Mouse (Mus musculus): ENCODE data around the gene B4galnt1. TPM values are rescaled to one million over a fixed set of nuclear protein-coding genes. Genes with fewer than 3 reads are reported as not detected.
A peak's percentile ranks its signal among the peaks of the same experiment; 100 is the strongest.
"Not testable (repeated sequence)": the region's sequence is repeated elsewhere in the genome, so short reads cannot be mapped to it uniquely, and the experiment has no call there.

The B4galnt1 gene
- 100 to 1,000 TPM; 111 to 116 TPM for total RNA-seq (2021)

GRCm38 (mm10) chr10:127164631-127165353, at the start of gene B4galnt1:
Gene B4galnt1 (plus strand): TSS chr10:127165225.
- intact Hi-C loops (cut with DNase I) = loop anchor here (1.0 to 5.0 kb wide), 2 partner anchors 41 to 87 kb away; partner anchors contain the start of gene Agap2
- DNase-seq (ENCODE audit: low spot score in 2 of 2) = peak; percentile 76 to 84

DNA sequence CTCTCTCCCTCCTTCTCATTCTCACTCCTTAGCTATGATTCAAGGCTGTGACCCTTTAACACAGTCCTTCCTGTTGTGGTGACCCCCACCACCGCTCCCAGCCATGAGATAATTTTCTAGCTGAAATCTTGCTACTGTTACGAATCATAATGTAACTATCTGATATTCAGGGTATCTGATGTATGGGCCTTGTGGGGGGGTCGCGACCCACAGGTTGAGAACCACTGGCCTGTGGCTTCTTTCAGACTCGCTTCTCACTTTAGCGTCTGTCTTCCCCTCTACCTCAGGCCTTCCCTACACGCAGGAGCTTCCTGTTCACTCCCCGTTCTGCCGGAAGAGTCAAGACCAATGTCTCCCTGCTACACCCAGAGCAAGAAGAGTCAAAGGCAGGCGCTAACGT, 46.6 kb upstream of the B4galnt1 start:
- DNase-seq (ENCODE audit: low spot score in 2 of 2) = no peak
- intact Hi-C loops (cut with DNase I) = no loop called here

GRCm38 (mm10) chr10:127119229-127119628, 45.8 kb upstream of the B4galnt1 start:
- no peak for DNase-seq (ENCODE audit: low spot score in 2 of 2)
- intact Hi-C loops (cut with DNase I) = no loop called here

- peak in 1 of 2 experiments; percentile 32 for DNase-seq (ENCODE audit: low spot score in 2 of 2)
- intact Hi-C loops (cut with DNase I) = no loop called here
These were observed 44.5 kb upstream of the B4galnt1 start for GRCm38 (mm10) chr10:127120301-127121065.

- DNase-seq (ENCODE audit: low spot score in 2 of 2) = peak; percentile 95 to 99
- intact Hi-C loops (cut with DNase I) = no loop called here
These were observed 44.0 kb upstream of the B4galnt1 start, which contains the start of gene Os9 for GRCm38 (mm10) chr10:127121066-127121477. Gene Os9 (minus strand): TSS chr10:127121131.

DNA sequence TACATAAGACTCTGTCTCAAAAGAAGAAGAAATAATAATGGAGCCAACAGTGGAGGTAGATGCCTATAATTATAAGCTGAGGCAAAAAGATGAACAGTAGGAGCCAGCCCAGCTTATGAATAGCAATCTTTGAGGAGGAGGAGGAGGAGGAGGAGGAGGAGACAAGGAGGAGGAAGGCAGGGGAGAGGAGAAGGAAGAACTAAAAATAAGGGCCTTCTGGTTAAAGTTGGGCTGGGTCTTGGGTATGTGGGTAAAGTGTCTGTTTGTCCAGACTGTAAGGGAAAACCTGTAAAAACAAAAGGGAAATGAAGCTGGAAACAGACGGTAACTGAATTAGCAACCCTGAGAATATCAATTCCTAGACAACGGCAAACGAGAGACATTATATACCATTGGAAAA, 43.0 kb upstream of the B4galnt1 start:
- intact Hi-C loops (cut with DNase I) = loop anchor here (2.0 kb wide), 1 partner anchor 105 kb away; no protein-coding TSS in a partner anchor
- peak in 1 of 2 experiments; percentile 20 for DNase-seq (ENCODE audit: low spot score in 2 of 2)

DNA sequence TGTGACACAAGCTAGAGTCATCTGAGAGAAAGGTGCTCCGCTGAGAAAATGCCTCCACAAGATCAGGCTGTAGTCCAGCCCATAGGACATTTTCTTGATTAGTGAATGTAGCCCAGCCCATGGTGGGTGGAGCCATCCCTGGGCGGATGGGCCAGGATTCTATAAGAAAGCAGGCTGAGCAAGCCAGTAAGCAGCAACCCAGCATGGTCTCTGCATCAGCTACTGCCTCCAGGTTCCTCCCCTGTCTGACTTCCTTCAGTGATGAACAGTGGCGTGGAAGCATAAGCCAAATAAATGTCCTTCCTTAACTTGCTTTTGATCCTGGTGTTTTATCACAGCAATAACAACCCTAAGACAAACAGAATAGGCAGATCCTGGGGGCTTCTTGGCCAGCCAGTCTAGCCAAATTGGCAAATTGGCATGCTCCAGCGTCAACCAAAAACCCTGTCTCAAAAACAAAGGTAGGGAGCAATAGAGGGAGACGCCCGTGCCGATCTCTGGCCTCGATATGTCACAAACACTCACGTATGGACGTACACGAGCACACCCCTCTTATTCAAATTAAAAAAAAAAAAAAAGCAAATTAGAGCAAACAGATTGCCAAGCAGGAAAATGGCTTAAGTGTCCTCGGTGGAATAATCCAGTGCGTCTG, 42.1 kb upstream of the B4galnt1 start:
- DNase-seq (ENCODE audit: low spot score in 2 of 2) = peak; percentile 48 to 79
- intact Hi-C loops (cut with DNase I) = loop anchor here (1.0 to 2.0 kb wide), 2 partner anchors 42 to 104 kb away; partner anchors contain the start of gene B4galnt1

GRCm38 (mm10) chr10:127123436-127123805, 41.6 kb upstream of the B4galnt1 start:
- intact Hi-C loops (cut with DNase I) = loop anchor here (1.0 to 2.0 kb wide), 2 partner anchors 42 to 103 kb away; partner anchors contain the start of gene B4galnt1
- DNase-seq (ENCODE audit: low spot score in 2 of 2) = peak; percentile 83 to 89

DNA sequence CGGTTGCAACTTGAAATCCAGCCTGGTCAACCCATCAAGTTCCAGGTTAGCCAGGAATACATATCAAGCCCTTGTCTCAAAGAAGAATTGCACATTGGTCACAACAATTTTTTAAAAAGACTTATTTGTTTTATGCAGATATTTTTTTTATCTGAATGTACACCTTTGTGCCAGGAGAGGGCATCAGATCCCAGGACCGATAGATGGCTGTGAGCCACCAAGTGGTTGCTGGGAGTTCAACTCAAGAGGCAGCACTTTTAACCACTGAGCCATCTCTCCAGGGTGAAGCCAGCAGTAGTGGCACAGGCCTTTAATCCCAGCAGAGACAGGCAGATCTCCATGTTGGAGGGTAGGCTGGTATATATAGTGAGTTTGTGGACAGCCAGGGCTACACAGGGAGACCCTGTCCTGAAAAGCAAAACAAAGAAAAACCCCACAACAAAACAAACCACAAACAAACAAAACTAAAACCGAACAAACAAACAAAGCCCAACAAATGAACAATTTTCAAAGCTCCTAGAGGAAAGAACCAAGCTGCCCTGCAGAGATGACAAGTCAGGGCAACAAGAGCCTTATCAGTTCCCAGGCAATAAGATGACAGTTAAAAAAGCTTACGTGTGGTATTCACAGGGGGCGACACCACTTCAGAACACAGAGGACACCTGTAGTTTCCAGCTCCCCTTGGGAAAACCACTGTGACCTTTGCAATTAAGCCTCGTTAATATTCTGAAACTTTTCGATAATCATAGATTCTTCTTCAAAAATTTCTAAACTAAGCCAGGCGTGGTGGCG, 39.6 kb upstream of the B4galnt1 start:
- intact Hi-C loops (cut with DNase I) = no loop called here
- DNase-seq (ENCODE audit: low spot score in 2 of 2) = peak in 1 of 2 experiments; percentile 47

DNA sequence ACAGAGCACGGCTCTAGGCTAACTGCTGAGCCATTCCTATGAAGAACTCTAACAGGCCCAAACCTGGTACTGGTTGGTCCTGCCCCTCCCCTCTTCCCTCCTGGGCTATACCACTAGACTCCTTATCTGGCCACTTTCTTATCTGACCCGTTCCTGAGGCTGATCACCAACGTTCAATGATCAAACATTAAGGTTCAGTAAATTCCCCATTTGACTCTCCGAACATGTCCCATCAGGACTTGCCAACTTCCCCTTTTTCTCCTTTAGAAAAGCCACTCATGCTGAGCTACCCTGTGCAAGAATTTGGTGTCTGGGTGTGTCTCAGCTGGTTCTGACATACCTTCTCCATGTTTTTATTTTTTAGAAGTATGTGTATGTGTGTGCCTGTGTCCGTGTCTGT, 38.4 kb upstream of the B4galnt1 start:
- intact Hi-C loops (cut with DNase I) = no loop called here
- no peak for DNase-seq (ENCODE audit: low spot score in 2 of 2)

DNA sequence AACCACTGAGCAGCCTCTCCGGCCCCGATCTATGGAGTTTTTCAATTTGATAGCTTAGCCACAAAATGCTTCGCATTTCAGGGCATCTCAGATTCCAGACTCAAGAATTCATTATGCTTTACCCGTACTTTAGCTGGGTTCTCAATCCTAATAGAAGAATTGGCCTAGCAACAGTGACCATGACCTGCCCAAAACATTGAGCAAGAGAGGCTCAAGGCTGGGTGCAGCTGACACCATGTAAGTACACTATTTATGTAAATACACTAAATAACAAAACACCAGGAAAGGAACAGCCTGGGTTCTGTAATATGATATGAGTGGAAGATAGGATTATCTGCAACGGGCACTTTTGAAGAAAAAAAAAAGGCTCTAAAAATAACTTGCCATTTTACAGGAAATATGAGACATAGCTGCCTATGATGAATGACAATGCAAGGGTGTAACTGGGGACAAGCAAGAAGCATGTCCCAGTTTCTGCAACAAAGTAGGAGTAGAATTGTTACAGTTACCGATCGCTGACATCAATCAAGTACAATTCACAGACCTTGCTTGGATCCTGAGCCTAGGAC, 37.2 kb upstream of the B4galnt1 start:
- DNase-seq (ENCODE audit: low spot score in 2 of 2) = no peak
- intact Hi-C loops (cut with DNase I) = no loop called here

- DNase-seq (ENCODE audit: low spot score in 2 of 2) = no peak
- intact Hi-C loops (cut with DNase I) = no loop called here
These were observed 35.6 kb upstream of the B4galnt1 start for GRCm38 (mm10) chr10:127129431-127129830.

- no peak for DNase-seq (ENCODE audit: low spot score in 2 of 2)
- intact Hi-C loops (cut with DNase I) = no loop called here
These were observed 32.6 kb upstream of the B4galnt1 start for GRCm38 (mm10) chr10:127132469-127132868.

GRCm38 (mm10) chr10:127134394-127135035, 30.5 kb upstream of the B4galnt1 start:
- intact Hi-C loops (cut with DNase I); DNase-seq (ENCODE audit: low spot score in 2 of 2): not testable (repeated sequence)

DNA sequence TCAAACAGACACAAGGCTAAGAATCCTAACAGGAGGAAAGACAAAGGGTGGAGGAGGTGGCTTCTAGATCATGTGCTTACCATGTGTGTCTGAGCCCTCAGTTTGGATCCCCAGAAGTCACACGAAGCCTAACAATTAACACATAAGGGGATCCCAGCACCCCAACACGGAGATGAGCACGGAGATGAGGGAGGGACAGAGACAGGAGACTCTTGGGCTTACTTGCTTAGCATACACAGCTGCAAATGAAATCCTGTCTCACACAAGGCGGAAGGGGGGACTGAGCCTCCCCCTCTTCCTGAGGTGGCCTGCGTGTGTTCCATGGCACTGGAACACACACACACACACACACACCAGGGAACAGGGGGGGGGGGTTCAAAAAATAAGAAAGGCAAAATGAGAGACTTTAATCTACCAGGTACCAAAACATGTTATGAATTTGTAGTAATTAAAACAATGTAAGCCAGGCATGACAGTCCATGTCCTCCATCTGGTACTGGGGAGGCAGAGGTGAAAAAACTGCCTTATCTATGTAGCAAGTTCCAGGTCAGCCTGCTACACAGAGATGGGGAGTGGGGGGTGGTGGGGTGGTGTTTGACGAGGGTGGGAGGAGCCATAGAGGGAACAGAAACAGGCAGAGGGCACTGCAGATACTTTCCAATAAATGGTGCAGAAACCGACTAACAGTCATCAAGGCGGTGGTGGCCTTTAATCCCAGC, 29.7 kb upstream of the B4galnt1 start:
- no peak for DNase-seq (ENCODE audit: low spot score in 2 of 2)
- intact Hi-C loops (cut with DNase I) = no loop called here

DNA sequence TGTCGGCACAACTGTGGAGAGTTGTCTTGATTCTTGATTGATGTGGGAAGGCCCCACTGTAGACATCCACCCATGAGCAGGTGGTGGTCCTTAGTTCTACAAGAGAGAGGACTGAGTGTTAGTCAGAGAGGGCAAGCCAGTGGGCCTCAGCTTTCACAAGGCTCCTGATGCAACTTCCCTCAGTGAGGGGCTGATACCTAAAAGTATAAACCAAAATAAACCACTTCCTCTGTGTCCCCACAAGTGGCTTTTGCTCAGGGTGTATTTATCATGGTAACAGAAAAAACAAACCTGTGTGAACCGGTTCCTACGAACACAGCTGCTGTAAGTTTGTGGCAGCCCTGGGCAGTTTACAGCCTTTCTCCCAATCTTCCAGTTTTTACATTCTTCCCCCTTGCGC, 28.5 kb upstream of the B4galnt1 start:
- intact Hi-C loops (cut with DNase I) = no loop called here
- DNase-seq (ENCODE audit: low spot score in 2 of 2) = no peak

DNA sequence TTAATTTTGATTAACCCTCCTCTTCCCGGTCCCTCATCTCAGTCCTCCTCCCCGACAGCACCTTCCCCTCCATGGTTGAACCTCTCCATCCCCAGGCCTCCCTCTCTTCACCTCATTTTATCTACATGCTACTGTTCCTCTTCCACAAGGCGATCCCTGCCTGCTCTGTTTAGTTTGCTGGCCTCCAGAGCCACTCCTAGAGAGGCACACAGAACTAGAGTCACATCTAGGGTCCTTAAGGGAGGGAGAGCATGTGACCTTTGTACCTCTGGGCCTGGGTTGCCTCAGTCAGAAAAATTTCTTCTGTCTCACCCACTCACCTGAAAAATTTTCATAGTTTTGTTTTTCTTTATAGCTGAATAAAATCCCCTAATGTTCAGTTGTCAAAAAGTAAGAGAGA, 27.1 kb upstream of the B4galnt1 start:
- intact Hi-C loops (cut with DNase I) = no loop called here
- no peak for DNase-seq (ENCODE audit: low spot score in 2 of 2)
